Mouse (Mus musculus) Patski (cell line): ENCODE data around the gene Vmn2r16. TPM values are rescaled to one million over a fixed set of nuclear protein-coding genes. Genes with fewer than 3 reads are reported as not detected.

Experiments
- ATAC-seq: fragments of 100-300 bp; one replicate; pipeline ENCODE4 v1.8.0; 2021
- CTCF ChIA-PET: fragments of 350-600 bp; sonication (Branson Sonifier 250); formaldehyde crosslinking; loops from one replicate; lab custom pipeline; 2022; ENCODE audit warnings: inconsistent platforms; lab: Charles Lee
- POLR2A ChIA-PET: fragments of 350-600 bp; sonication (Branson Sonifier 250); formaldehyde crosslinking; loops from one replicate; lab custom pipeline; 2022; ENCODE audit warnings: antibody characterized with exemption, inconsistent platforms; lab: Charles Lee
- DNase-seq: peaks from one replicate; pipeline ENCODE4 v3.0.0-alpha.2; 2011; ENCODE audit warnings: low read depth, low spot score
- H3K27me3 ChIP-seq: fragments of 371-371 bp; one replicate; pipeline ENCODE4 v1.5.1; 2021
- CTCF ChIP-seq: fragments of 100-300 bp; IDR thresholded peaks from one replicate; pipeline ENCODE4 v1.5.1; 2021
- in situ Hi-C: fragments of 300-500 bp; cut with MboI; formaldehyde crosslinking; loops from 3 replicates; pipeline ENCODE4 v1.11.1; 2018; ENCODE audit warnings: low pct_unique_long_range_greater_than_20kb, mixed read lengths
- polyA plus RNA-seq: library from polyadenylated mRNA; unstranded; gene quantifications from one replicate; pipeline ENCODE4 v1.2.3, GENCODE M21; 2021

Gene Vmn2r16
- not detected for polyA plus RNA-seq

GRCm38 (mm10) chr5:109329862-109330261, at the start of gene Vmn2r16:
Gene Vmn2r16 (plus strand): TSS chr5:109330162.
- ATAC-seq (no peak), DNase-seq (no peak)
- in situ Hi-C loops = no loop called here
- ChIA-PET CTCF (no interaction called here), POLR2A (no interaction called here)
- H3K27me3 ChIP-seq = no peaks in the 10 kb centered on the region
- no peak for TF ChIP-seq CTCF

DNA sequence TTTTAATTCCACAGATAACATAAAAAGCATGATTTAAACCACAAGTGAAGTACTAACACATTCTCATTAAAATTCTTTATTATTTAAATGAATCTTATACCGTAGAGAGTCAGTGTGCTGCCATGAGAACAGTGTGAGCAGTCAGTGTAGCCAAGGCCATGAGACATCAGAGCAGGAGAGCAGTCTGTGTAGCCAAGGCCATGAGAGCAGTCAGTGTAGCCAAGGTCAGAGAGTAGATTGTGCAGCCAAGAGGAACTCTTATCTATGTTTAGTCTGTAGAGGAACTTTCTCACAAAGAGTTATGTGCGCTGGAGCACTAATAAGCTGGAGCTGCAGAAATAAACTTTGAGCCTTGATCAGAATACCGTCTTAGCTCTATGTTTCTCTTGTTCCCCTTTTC, 35.3 kb upstream of the Vmn2r16 start:
- DNase-seq (no peak), ATAC-seq (no peak)
- ChIA-PET CTCF (no interaction called here), POLR2A (no interaction called here)
- in situ Hi-C loops = no loop called here
- H3K27me3 ChIP-seq = no peaks in the 10 kb centered on the region
- TF ChIP-seq CTCF = no peak

GRCm38 (mm10) chr5:109297544-109297943, 32.4 kb upstream of the Vmn2r16 start, which contains the start of gene Vmn2r15:
Gene Vmn2r15 (minus strand): TSS chr5:109297644.
- CTCF ChIA-PET = no interaction called here
- POLR2A ChIA-PET = no interaction called here
- in situ Hi-C loops = no loop called here
- no peak for DNase-seq
- ATAC-seq = no peak
- TF ChIP-seq CTCF = no peak
- H3K27me3 ChIP-seq = no peaks in the 10 kb centered on the region

- ATAC-seq = no peak
- in situ Hi-C loops = no loop called here
- no peak for DNase-seq
- ChIA-PET POLR2A (no interaction called here), CTCF (no interaction called here)
- TF ChIP-seq CTCF = no peak
- H3K27me3 ChIP-seq = no peaks in the 10 kb centered on the region
These were observed 89.4 kb downstream of the Vmn2r16 start, which contains the start of gene Vmn2r17 for GRCm38 (mm10) chr5:109419388-109419787. Gene Vmn2r17 (plus strand): TSS chr5:109419688.

Other genes with a start within 250 kb of the Vmn2r16 start
- not detected for gene Vmn2r12, start 232.2 kb upstream of the Vmn2r16 start, polyA plus RNA-seq
- gene Vmn2r13, start 138.0 kb upstream of the Vmn2r16 start, polyA plus RNA-seq = 0.01 TPM
- gene Vmn2r14, start 105.5 kb upstream of the Vmn2r16 start, polyA plus RNA-seq = not detected
- gene Vmn2r15, start 32.5 kb upstream of the Vmn2r16 start, polyA plus RNA-seq = not detected
- gene Vmn2r17, start 89.5 kb downstream of the Vmn2r16 start, polyA plus RNA-seq = not detected
- 29.7 TPM for gene Crlf2, start 228.8 kb downstream of the Vmn2r16 start, polyA plus RNA-seq